Mouse (Mus musculus) embryonic facial prominence, embryonic 11.5 days (tissue): Measurements from ENCODE around the gene Cdh13. TPM values are rescaled to one million over a fixed set of nuclear protein-coding genes. Genes with fewer than 3 reads are reported as not detected.

ENCODE experiments used
- ATAC-seq: fragments of 200-750 bp; cut with Nextera tagmentation; replicated peaks from 2 replicates; pipeline ENCODE4 v1.8.0; 2017; ENCODE audit warnings: low read depth; ENCODE audit not compliant: insufficient number of reproducible peaks, low FRiP score, low TSS enrichment
- DNase-seq: peaks from one replicate; pipeline ENCODE4 v3.0.0-alpha.2; 2015; ENCODE audit warnings: low spot score
- H3K27ac ChIP-seq: fragments of 300-500 bp; sonication (generic); replicated peaks from 2 replicates; pipeline ENCODE4 v1.5.1; 2014; ENCODE audit warnings: mild to moderate bottlenecking, low read depth, low read length, control low read depth
- H3K27me3 ChIP-seq: fragments of 300-500 bp; sonication (generic); 2 replicates; pipeline ENCODE4 v1.6.1; 2014; ENCODE audit warnings: mild to moderate bottlenecking, low read length, moderate library complexity, mixed read lengths; ENCODE audit not compliant: control insufficient read depth, insufficient read depth
- H3K36me3 ChIP-seq: fragments of 300-500 bp; sonication (generic); replicated peaks from 2 replicates; pipeline ENCODE4 v1.6.1; 2014; ENCODE audit warnings: low read depth, mild to moderate bottlenecking, low read length, moderate library complexity, mixed read lengths; ENCODE audit not compliant: control insufficient read depth, insufficient read depth
- H3K4me1 ChIP-seq: fragments of 300-500 bp; sonication (generic); 2 replicates; pipeline ENCODE4 v1.6.1; 2014; ENCODE audit warnings: low read length, mixed read lengths; ENCODE audit not compliant: control insufficient read depth, insufficient read depth
- H3K4me2 ChIP-seq: fragments of 300-500 bp; sonication (generic); 2 replicates; pipeline ENCODE4 v1.6.1; 2014; ENCODE audit warnings: low read depth, mild to moderate bottlenecking, control low read depth, low read length, moderate library complexity
- H3K4me3 ChIP-seq: fragments of 300-500 bp; sonication (generic); 2 replicates; pipeline ENCODE4 v1.5.1; 2014; ENCODE audit warnings: low read depth, low read length, control low read depth
- H3K9ac ChIP-seq: fragments of 300-500 bp; sonication (generic); replicated peaks from 2 replicates; pipeline ENCODE4 v1.6.1; 2014; ENCODE audit warnings: mild to moderate bottlenecking, control low read depth, low read length
- H3K9me3 ChIP-seq: fragments of 300-500 bp; sonication (generic); replicated peaks from 2 replicates; pipeline ENCODE4 v1.6.1; 2016; ENCODE audit warnings: mild to moderate bottlenecking, low read length, inconsistent platforms, mixed read lengths; ENCODE audit not compliant: control insufficient read depth
- WGBS: fragments of 180-500 bp; shearing (Covaris S2); extraction: QIAGEN DNeasy Blood & Tissue Kit; methylation state at CpG from one replicate; pipeline ENCODE4 v1.1.7; 2014; 5-methylcytosine and 5-hydroxymethylcytosine counted together
- polyA plus RNA-seq: library from polyadenylated mRNA; unstranded; fragments of >200 nt; fragmentation: Nextera tagmentation; extraction: Ambion mirVana; gene quantifications from 2 replicates; pipeline ENCODE4 v1.2.1, GENCODE M21; 2014

Cdh13 gene
- polyA plus RNA-seq, 1 experiment from 2014 or later, result 7.1 TPM

GRCm38 (mm10) chr8:118641799-118642198 lies 358.3 kb downstream of the Cdh13 start:
- DNase-seq (no peak), ATAC-seq (no peak)
- no peaks in the 10 kb centered on the region for H3K36me3 ChIP-seq
- no peak overlapping the region for H3K4me2 ChIP-seq
- no peak overlapping the region for H3K27ac ChIP-seq
- H3K27me3 ChIP-seq, result no peaks in the 10 kb centered on the region
- WGBS, result 84% methylated on average over 4 of the region's 4 CpGs
- H3K9me3 ChIP-seq, result no peaks in the 10 kb centered on the region
- H3K4me3 ChIP-seq, result no peak overlapping the region
- H3K9ac ChIP-seq, result no peak overlapping the region
- H3K4me1 ChIP-seq, result no peaks in the 10 kb centered on the region

DNA sequence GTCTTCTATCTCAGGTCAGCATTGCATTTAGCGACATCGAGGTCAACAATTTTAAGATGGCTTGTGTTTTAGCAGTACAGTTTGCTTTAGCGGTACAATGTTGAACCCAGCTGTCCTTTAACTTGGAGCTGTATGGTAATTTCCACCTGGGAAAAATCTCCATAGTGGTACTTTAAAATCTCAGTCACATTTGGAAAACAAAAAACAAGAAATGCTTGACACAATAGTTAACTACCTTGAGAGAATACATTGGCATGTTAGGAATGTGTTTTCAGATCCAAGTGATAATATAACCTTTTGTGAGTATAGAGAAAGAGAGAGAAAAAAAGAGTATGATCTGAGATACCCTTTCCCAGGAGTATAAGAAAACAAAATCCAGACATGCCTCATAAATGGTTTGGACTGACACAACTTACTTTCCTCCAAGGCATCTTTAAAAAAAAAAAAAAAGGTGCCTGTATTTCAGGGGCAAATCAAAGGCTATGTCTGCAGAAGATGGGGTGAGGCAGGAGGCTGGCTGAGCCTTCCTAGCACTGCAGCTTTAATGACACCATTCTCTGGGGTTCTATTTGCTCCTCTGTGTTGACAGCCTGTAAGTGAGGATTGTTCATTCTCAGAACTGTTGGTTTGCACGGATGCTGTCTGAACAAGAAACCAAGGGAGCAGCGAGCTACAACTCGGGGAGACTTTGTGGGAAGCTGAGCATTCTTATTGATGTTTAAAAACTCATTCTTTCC lies 365.4 kb downstream of the Cdh13 start:
- Histone ChIP-seq H3K4me3 (no peak overlapping the region), H3K36me3 (no peaks in the 10 kb centered on the region), H3K4me1 (no peaks in the 10 kb centered on the region), H3K4me2 (no peak overlapping the region), H3K9ac (no peak overlapping the region), H3K27ac (no peak overlapping the region), H3K9me3 (no peaks in the 10 kb centered on the region), H3K27me3 (no peaks in the 10 kb centered on the region)
- DNase-seq (no peak), ATAC-seq (no peak)
- 73% methylated on average over 6 of the region's 6 CpGs for WGBS

- Histone ChIP-seq H3K27ac (no peak overlapping the region), H3K4me3 (no peak overlapping the region), H3K27me3 (no peaks in the 10 kb centered on the region), H3K9me3 (no peaks in the 10 kb centered on the region), H3K4me1 (no peaks in the 10 kb centered on the region), H3K9ac (no peak overlapping the region), H3K4me2 (no peak overlapping the region), H3K36me3 (no peaks in the 10 kb centered on the region)
- no peak for DNase-seq
- 85% methylated on average over 4 of the region's 4 CpGs for WGBS
- ATAC-seq, result no peak
Measured at GRCm38 (mm10) chr8:118649981-118650380, 366.4 kb downstream of the Cdh13 start.

- ATAC-seq (no peak), DNase-seq (peak; percentile 19)
- H3K9me3 ChIP-seq, result no peaks in the 10 kb centered on the region
- no peak overlapping the region for H3K9ac ChIP-seq
- H3K4me2 ChIP-seq, result no peak overlapping the region
- no peak overlapping the region for H3K27ac ChIP-seq
- no peaks in the 10 kb centered on the region for H3K36me3 ChIP-seq
- no peaks in the 10 kb centered on the region for H3K4me1 ChIP-seq
- WGBS, result 69% methylated on average over 8 of the region's 8 CpGs
- H3K4me3 ChIP-seq, result no peak overlapping the region
- no peaks in the 10 kb centered on the region for H3K27me3 ChIP-seq
Measured at GRCm38 (mm10) chr8:118662001-118662829, 378.7 kb downstream of the Cdh13 start.

DNA sequence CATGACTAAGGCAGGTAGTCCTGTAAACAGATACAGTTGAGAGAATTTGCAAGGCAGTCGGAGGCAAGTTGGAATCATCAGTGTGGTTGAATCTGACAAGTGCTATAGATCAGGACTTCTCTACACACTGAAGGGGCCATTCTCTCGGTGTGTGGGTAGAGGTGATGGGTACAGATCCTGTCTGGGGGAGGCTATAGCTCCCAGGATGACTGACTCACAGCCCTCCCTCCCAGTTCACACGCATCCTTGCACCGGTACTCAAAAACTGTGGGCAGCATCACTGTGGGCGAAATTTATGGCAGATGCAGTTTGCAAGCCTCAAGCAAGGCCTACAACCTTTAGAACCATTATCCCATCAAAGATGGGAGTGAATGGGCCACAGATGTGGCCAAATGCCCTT lies 381.5 kb downstream of the Cdh13 start:
- ATAC-seq (no peak), DNase-seq (no peak)
- Histone ChIP-seq H3K36me3 (no peaks in the 10 kb centered on the region), H3K9ac (no peak overlapping the region), H3K27ac (no peak overlapping the region), H3K27me3 (no peaks in the 10 kb centered on the region), H3K4me1 (no peaks in the 10 kb centered on the region), H3K9me3 (no peaks in the 10 kb centered on the region), H3K4me3 (no peak overlapping the region), H3K4me2 (no peak overlapping the region)
- WGBS, result 84% methylated on average over 5 of the region's 5 CpGs

GRCm38 (mm10) chr8:118667736-118668135 lies 384.2 kb downstream of the Cdh13 start:
- 83% methylated on average over 4 of the region's 4 CpGs for WGBS

DNA sequence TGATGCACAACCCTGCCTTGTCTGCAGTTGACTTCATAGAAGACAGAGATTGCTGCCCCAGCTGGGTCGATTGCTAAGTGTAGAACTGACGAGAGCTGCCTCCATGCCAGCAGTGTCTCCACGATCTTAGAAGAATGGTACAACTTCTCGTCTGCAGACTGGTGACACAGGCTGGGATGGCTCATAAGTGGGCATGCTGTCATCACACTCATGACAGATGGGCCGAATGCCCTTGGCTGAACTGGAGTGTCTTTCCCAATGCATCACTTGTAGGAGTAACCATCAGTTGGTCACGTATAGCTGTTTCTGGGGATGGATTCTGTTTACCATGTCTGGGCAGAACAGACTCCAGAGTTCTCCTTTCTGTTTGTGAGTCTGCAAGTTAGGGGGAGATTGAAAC lies 392.7 kb downstream of the Cdh13 start:
- no peak overlapping the region for H3K4me2 ChIP-seq
- H3K4me1 ChIP-seq, result no peaks in the 10 kb centered on the region
- DNase-seq (no peak), ATAC-seq (no peak)
- H3K4me3 ChIP-seq, result no peak overlapping the region
- no peaks in the 10 kb centered on the region for H3K27me3 ChIP-seq
- no peaks in the 10 kb centered on the region for H3K9me3 ChIP-seq
- H3K9ac ChIP-seq, result no peak overlapping the region
- H3K27ac ChIP-seq, result no peak overlapping the region
- 89% methylated on average over 6 of the region's 6 CpGs for WGBS
- H3K36me3 ChIP-seq, result no peaks in the 10 kb centered on the region

More at GRCm38 (mm10) chr8:118667736-118668135, 384.2 kb downstream of the Cdh13 start:
- no peaks in the 10 kb centered on the region for H3K27me3 ChIP-seq
- no peak for DNase-seq
- no peaks in the 10 kb centered on the region for H3K4me1 ChIP-seq
- no peak for ATAC-seq
- H3K27ac ChIP-seq, result no peak overlapping the region
- H3K4me3 ChIP-seq, result no peak overlapping the region
- no peak overlapping the region for H3K9ac ChIP-seq
- no peak overlapping the region for H3K4me2 ChIP-seq
- H3K9me3 ChIP-seq, result no peaks in the 10 kb centered on the region
- no peaks in the 10 kb centered on the region for H3K36me3 ChIP-seq

GRCm38 (mm10) chr8:118679347-118679746 lies 395.8 kb downstream of the Cdh13 start:
- WGBS, result 72% methylated on average over 9 of the region's 9 CpGs
- DNase-seq (no peak), ATAC-seq (no peak)
- H3K36me3 ChIP-seq, result no peaks in the 10 kb centered on the region
- no peaks in the 10 kb centered on the region for H3K9me3 ChIP-seq
- no peaks in the 10 kb centered on the region for H3K4me1 ChIP-seq
- H3K4me2 ChIP-seq, result no peak overlapping the region
- H3K27me3 ChIP-seq, result no peaks in the 10 kb centered on the region
- no peak overlapping the region for H3K9ac ChIP-seq
- no peak overlapping the region for H3K4me3 ChIP-seq
- no peak overlapping the region for H3K27ac ChIP-seq
